Mouse (Mus musculus) testis, adult 2 months (tissue): ENCODE data around the gene Cd200r4.
"Not testable (repeated sequence)": the region's sequence is repeated elsewhere in the genome, so short reads cannot be mapped to it uniquely, and the experiment has no call there.

Experiments used
- CTCF ChIP-seq: fragments of 200-500 bp; IDR thresholded peaks from 2 replicates; pipeline ENCODE4 v1.5.1; 2012; ENCODE audit warnings: low read depth, mild to moderate bottlenecking, inconsistent platforms, low read length, moderate library complexity; ENCODE audit not compliant: control insufficient read depth, insufficient read depth, insufficient replicate concordance
- POLR2A ChIP-seq: fragments of 200-500 bp; IDR thresholded peaks from 2 replicates; pipeline ENCODE4 v1.6.1; 2012; ENCODE audit warnings: low read depth, mild to moderate bottlenecking, inconsistent platforms, low read length, moderate library complexity; ENCODE audit not compliant: control insufficient read depth

GRCm38 (mm10) chr16:44833189-44833588 lies 21.7 kb downstream of the Cd200r4 start:
- TF ChIP-seq CTCF, POLR2A: not testable (repeated sequence)
